Mouse (Mus musculus): ENCODE measurements around the gene Jmjd7. TPM values are rescaled to one million over a fixed set of nuclear protein-coding genes. Genes with fewer than 3 reads are reported as not detected.

Jmjd7 gene
- 23.5 and 25.9 TPM in 2 replicates for polyA plus RNA-seq (2015; fragmentation: Nextera tagmentation; extraction: Ambion mirVana)

DNA sequence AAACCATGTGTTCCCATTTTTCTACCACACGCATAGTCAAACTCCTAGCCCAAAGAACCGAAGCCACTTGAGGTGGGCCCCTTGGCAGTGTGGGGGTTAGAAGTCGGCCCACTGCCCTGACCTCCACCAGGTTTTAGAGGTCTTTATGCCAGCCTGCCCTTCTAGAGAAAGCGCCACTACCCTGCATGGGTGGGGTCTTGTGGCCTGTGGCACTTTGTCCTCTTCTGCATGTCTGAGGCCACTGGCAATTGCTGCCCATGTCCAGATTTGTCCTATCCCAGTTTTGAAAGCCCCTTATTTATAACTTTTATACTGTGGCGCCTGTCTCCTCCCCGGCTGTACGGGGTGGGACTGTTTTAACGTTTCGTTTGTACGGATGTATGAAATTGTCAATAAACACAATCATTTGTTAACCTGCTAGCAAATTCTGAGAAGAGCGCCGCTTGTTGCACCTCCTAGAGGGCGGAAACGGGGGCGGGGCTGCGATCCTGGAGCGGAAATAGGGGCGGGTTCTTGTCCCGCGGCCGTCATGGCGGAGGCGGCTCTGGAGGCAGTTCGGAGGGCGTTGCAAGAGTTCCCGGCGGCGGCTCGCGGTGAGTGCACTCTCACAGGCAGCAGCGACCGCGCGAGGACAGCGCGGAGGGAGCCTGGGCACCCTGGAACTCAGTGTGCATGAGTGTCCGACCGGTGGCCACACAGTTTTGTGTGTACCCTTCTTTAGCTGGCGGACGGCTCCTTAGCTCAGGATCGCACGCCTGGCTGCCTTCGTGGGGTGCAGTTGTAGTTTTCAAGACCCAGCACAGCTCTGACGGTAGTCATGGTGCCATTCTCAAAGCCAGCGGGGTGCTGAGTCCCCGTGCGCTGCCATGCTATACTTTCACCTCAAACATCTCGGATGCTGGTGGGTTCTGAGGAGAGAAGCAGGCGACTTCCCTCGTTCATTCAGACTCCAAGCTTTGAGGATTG, at the start of gene Jmjd7, which contains the start of gene Gm28042:
Gene Jmjd7, plus strand, starts transcription at position 500 of the 966 bp plus-strand sequence.
Gene Gm28042, plus strand, starts transcription at position 510 of the 966 bp plus-strand sequence.
- peak within 1 kb of the TSS; percentile 86 for H3K9ac ChIP-seq

DNA sequence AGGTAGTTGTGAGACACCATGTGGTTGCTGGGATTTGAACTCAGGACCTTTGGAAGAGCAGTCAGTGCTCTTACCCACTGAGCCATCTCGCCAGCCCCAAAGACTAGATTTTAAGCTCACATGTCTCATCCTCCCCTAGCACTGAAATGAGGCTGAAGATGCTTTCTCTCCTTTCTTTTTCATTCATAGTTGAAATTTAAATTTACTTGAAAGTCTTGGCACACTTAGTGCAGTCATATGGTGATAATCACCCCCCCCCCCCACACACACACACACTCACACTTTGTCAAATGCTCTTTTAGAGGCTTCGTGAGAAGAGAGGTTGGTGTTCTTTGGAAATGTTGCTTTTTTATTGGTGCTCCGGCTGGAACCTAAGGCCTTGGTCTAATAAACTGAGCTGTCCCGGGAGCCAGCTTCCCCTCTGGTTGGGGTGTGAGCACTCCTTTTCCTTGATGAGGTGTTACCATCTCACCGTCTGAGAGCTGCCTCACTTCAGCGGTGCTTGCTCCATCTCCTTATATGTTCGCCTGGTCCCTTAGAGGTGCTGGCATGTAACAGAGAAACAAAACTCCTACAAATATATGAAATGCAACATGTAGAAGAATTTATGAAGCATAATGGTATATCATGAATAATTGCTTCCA, 46.8 kb upstream of the Jmjd7 start:
- no peak overlapping the region for H3K9ac ChIP-seq

More for the DNA sequence above, at the start of gene Jmjd7, which contains the start of gene Gm28042:
- H3K4me3 ChIP-seq, result peak within 1 kb of the TSS; percentile 77
- peak; percentile 89 for ATAC-seq (ENCODE audit: low FRiP score)
- H3K27ac ChIP-seq, result peak within 1 kb of the TSS; percentile 92
- peaks cover 65% of the 10 kb centered on the region for H3K36me3 ChIP-seq
- H3K9me3 ChIP-seq, result no peaks in the 10 kb centered on the region
- peak within 1 kb of the TSS; percentile 85 for H3K4me2 ChIP-seq
- no peaks in the 10 kb centered on the region for H3K27me3 ChIP-seq
- peaks cover 18% of the 10 kb centered on the region for H3K4me1 ChIP-seq (replicated peaks)
- 6% methylated on average over 50 of the region's 50 CpGs for WGBS

DNA sequence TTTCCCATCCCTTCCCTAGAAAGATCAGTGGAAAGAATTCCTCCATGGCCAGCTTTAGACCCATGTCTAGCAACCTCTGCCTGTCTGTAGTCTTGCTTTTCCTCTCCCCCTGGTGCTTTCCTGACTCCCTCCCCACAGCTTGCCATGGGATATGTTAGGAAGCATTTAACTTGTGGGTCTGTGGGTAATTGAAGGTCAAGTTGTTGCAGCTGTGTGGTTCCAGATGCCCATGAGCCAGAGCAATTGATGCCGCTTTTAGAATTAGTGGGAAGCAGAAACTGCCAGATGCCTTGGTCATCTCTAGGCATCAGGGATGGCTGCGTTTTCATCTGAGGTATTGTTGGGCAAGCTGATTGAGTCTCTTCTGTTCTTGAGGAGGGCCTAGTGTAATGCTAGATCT, 45.7 kb upstream of the Jmjd7 start:
- Histone ChIP-seq H3K36me3 (peaks cover 14% of the 10 kb centered on the region), H3K27me3 (no peaks in the 10 kb centered on the region), H3K4me2 (no peak overlapping the region), H3K27ac (no peak overlapping the region), H3K4me3 (no peak overlapping the region), H3K9ac (no peak overlapping the region), H3K4me1 (replicated peaks) (peaks cover 21% of the 10 kb centered on the region), H3K9me3 (no peaks in the 10 kb centered on the region)
- WGBS, result 78% methylated on average over 2 of the region's 2 CpGs
- no peak for ATAC-seq (ENCODE audit: low FRiP score)

More for the DNA sequence above, 46.8 kb upstream of the Jmjd7 start:
- WGBS, result 88% methylated on average over 7 of the region's 7 CpGs
- no peaks in the 10 kb centered on the region for H3K27me3 ChIP-seq
- peaks cover 13% of the 10 kb centered on the region for H3K36me3 ChIP-seq
- no peaks in the 10 kb centered on the region for H3K9me3 ChIP-seq
- H3K4me2 ChIP-seq, result no peak overlapping the region
- no peak for ATAC-seq (ENCODE audit: low FRiP score)
- H3K4me1 ChIP-seq (replicated peaks), result peaks cover 23% of the 10 kb centered on the region
- H3K27ac ChIP-seq, result no peak overlapping the region
- H3K4me3 ChIP-seq, result no peak overlapping the region

DNA sequence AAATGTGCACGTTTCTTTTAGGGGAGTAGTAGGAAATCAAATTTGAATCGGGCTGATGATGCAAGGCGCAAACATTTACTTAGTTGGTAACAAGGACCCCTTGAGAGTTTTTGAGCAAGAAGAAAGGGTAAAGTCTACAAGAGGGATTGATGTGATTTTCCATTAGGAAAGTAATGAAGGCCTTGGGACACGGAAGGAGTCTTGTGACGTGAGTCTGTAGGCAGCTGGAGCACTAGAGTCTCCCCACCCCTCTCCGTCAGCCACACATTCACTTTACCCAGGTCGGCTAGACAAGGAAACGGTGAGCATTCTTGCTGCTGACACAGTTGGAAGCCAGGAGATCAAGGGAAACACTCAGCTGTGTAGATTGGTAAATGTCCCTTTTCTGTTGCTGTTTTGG, 41.4 kb upstream of the Jmjd7 start:
- Histone ChIP-seq H3K4me3 (no peak overlapping the region), H3K4me1 (replicated peaks) (peaks cover 8% of the 10 kb centered on the region; the same call in 1 of the 2 replicates), H3K27ac (no peak overlapping the region), H3K36me3 (peaks cover 18% of the 10 kb centered on the region), H3K9ac (no peak overlapping the region), H3K4me2 (no peak overlapping the region), H3K27me3 (no peaks in the 10 kb centered on the region), H3K9me3 (no peaks in the 10 kb centered on the region)
- ATAC-seq (ENCODE audit: low FRiP score), result no peak
- WGBS, result 71% methylated on average over 8 of the region's 8 CpGs

DNA sequence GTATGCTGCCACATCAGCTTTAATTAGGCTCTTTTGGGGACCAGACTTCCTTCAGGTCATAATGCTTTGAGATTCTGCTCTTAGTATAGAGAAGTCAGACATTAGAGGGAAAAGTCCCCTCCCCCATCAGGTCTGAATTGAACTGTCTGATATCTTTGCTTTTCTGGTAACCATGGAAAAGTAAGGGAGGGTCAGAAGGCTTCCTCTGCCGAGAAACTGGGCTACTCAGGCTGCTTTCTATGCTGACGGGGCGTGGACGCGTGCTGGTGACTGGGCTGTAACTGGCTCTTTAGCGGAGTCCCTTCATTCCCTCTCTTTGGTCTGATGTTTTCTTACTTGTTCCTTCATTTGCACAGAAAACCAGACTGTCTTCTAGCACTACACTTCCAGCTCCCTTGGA, 40.9 kb upstream of the Jmjd7 start:
- no peak overlapping the region for H3K9ac ChIP-seq
- ATAC-seq (ENCODE audit: low FRiP score), result no peak
- WGBS, result 68% methylated on average over 6 of the region's 6 CpGs
- H3K4me2 ChIP-seq, result no peak overlapping the region
- no peak overlapping the region for H3K27ac ChIP-seq
- no peak overlapping the region for H3K4me3 ChIP-seq
- H3K36me3 ChIP-seq, result peaks cover 17% of the 10 kb centered on the region
- H3K27me3 ChIP-seq, result no peaks in the 10 kb centered on the region
- H3K4me1 ChIP-seq (replicated peaks), result peaks cover 8% of the 10 kb centered on the region; the same call in 1 of the 2 replicates
- no peaks in the 10 kb centered on the region for H3K9me3 ChIP-seq

DNA sequence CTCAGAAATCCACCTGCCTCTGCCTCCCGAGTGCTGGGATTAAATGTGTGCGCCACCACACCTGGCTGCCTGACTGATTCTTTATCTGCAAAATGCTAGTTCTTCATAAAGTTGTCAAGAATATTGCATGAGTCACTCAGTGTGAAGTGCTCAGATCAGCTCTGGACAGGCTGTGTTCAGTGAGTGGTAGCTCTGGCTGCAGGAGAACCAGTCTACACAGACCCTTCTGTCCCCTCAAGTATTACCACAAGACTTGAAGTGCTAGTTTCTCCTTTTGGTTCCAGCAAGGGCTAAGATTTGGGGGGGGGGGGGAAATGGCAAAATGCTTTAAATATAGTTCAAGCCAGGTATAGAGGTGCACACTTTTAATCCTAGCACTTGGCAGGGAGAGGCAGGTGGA, 39.8 kb upstream of the Jmjd7 start:
- H3K9ac ChIP-seq, result no peak overlapping the region
- no peak for ATAC-seq (ENCODE audit: low FRiP score)
- no peak overlapping the region for H3K27ac ChIP-seq
- 97% methylated on average over 2 of the region's 2 CpGs for WGBS
- H3K36me3 ChIP-seq, result peaks cover 6% of the 10 kb centered on the region
- no peaks in the 10 kb centered on the region for H3K27me3 ChIP-seq
- H3K4me3 ChIP-seq, result no peak overlapping the region
- H3K9me3 ChIP-seq, result no peaks in the 10 kb centered on the region
- no peak overlapping the region for H3K4me2 ChIP-seq
- peaks cover 8% of the 10 kb centered on the region; the same call in 1 of the 2 replicates for H3K4me1 ChIP-seq (replicated peaks)

DNA sequence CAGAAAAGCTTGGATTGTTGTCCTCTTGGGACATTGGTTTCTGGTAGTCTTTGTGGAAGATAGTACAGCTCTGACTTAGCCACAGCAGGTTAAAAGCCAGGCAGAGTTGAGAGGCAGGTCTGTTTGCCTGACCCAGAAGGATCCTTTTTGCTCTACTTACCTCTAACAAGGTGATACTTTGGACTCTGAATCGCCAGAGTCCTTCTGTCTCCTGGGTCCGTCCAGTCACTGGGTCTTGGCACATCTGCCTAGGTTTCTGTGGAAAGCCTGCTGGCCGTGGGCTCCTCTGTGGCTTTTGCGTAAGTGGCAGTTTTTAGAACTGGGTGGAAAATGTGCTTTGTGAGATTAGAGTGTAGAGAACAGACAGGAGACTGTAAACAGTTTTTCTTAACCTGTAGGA, 38.3 kb upstream of the Jmjd7 start:
- 90% methylated on average over 4 of the region's 4 CpGs for WGBS

DNA sequence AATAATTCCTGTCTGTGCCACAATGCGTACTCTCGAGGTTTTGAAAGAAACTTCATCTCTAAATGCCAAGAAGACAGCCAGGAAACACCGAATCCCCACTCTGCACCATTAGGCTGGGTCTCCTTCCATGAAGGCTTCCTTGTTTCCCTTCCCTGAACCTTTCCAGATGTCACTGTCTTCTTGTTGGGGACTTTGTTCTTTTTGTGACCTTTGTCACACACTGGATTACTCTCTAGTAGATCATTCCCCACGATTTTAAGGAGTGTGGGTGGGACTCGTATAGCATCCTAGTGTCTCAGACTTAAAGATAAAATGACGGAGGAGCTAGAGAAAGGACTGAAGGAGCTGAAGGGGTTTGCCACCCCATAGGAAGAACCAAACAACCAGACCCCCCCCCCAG, 36.4 kb upstream of the Jmjd7 start:
- H3K9me3 ChIP-seq, result no peaks in the 10 kb centered on the region
- 84% methylated on average over 6 of the region's 6 CpGs for WGBS

More for the DNA sequence above, 38.3 kb upstream of the Jmjd7 start:
- Histone ChIP-seq H3K9me3 (no peaks in the 10 kb centered on the region), H3K4me2 (no peak overlapping the region), H3K4me1 (replicated peaks) (peaks cover 8% of the 10 kb centered on the region; the same call in 1 of the 2 replicates), H3K4me3 (no peak overlapping the region), H3K27ac (no peak overlapping the region), H3K27me3 (no peaks in the 10 kb centered on the region), H3K36me3 (peaks cover 5% of the 10 kb centered on the region), H3K9ac (0 out of 2 replicates have a peak overlapping the region, but pooled peaks have one; percentile 39)
- no peak for ATAC-seq (ENCODE audit: low FRiP score)

DNA sequence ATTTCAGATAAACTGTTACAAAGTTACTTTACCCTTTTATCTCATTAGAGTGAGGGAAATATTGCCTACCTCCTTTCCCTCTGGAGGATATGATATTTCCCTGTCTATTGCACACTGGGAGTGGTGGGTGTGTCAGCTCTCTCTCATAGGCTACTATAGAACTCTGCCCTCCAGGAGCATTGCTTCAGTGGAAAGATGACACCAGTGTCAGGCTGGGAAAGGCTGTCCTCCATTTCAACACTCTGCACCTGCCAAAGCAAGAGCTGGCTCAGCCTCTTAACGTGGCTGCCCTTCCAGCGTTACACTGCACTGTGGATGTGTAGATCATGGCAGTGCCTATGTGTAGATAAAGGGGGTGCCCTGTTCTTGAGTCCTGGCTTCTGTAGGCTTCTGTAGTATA, 34.9 kb upstream of the Jmjd7 start:
- Histone ChIP-seq H3K27me3 (no peaks in the 10 kb centered on the region), H3K4me2 (no peak overlapping the region), H3K36me3 (0 out of 2 replicates have a peak, but pooled peaks cover 2% of the 10 kb centered on the region), H3K27ac (no peak overlapping the region), H3K4me1 (replicated peaks) (peaks cover 8% of the 10 kb centered on the region; the same call in 1 of the 2 replicates), H3K9ac (no peak overlapping the region), H3K4me3 (no peak overlapping the region), H3K9me3 (no peaks in the 10 kb centered on the region)
- ATAC-seq (ENCODE audit: low FRiP score), result no peak
- 95% methylated on average over 2 of the region's 2 CpGs for WGBS

More for the DNA sequence above, 36.4 kb upstream of the Jmjd7 start:
- Histone ChIP-seq H3K27ac (no peak overlapping the region), H3K4me2 (no peak overlapping the region), H3K27me3 (no peaks in the 10 kb centered on the region), H3K4me3 (no peak overlapping the region), H3K9ac (no peak overlapping the region), H3K4me1 (replicated peaks) (peaks cover 11% of the 10 kb centered on the region; the same call in 1 of the 2 replicates), H3K36me3 (peaks cover 5% of the 10 kb centered on the region)
- ATAC-seq (ENCODE audit: low FRiP score), result no peak

DNA sequence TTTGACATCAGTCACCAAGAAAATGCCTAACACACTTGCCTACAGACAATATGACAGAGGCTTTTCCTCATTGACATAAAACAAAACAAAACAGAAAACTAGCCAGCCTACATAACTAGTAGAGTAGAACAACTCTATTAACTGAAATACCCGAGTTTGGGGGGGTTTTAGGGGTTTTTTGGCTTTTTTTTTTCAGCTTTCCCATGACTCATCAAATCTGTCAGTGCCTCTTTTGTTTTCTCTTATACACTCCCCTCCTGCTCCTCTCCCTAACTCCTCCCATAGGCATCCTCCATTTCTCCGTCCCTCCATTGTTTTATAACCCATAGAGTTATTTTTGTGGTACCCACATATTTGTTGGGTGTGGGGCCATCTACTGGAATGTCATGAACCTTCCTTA, 33.8 kb upstream of the Jmjd7 start:
- Histone ChIP-seq H3K4me1 (replicated peaks) (peaks cover 8% of the 10 kb centered on the region; the same call in 1 of the 2 replicates), H3K27me3 (no peaks in the 10 kb centered on the region), H3K9ac (no peak overlapping the region), H3K27ac (no peak overlapping the region), H3K4me2 (no peak overlapping the region), H3K9me3 (no peaks in the 10 kb centered on the region), H3K36me3 (peaks cover 10% of the 10 kb centered on the region; the same call in 1 of the 2 replicates), H3K4me3 (no peak overlapping the region)
- 57% methylated on average over 2 of the region's 2 CpGs for WGBS
- ATAC-seq (ENCODE audit: low FRiP score), result no peak

DNA sequence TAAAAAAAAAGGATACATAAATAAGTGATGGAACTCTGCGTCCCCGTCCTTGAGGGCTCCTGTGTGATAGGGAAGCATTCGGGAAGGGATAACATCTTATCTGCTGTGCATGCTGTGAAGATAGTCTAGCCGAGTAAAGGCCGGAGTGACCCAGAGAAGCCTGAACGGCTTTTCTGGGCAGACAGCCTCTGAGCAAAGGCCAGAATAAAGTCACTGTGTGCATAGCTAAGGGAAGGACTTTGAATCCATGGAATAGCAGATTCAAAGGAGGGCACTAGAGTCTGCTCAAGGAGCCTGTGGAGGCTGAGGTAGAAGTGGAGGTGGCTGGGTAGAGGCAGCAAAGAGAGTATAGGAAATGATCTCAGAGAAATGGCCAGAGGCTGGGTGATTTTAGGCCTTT, 32.4 kb upstream of the Jmjd7 start:
- Histone ChIP-seq H3K4me1 (replicated peaks) (0 out of 2 replicates have a peak, but pooled peaks cover 3% of the 10 kb centered on the region), H3K36me3 (peaks cover 22% of the 10 kb centered on the region; the same call in 1 of the 2 replicates), H3K27me3 (no peaks in the 10 kb centered on the region), H3K9me3 (no peaks in the 10 kb centered on the region), H3K9ac (no peak overlapping the region), H3K4me2 (no peak overlapping the region), H3K27ac (peak overlapping the region; percentile 71; the same call in 1 of the 2 replicates), H3K4me3 (no peak overlapping the region)
- 92% methylated on average over 6 of the region's 6 CpGs for WGBS
- no peak for ATAC-seq (ENCODE audit: low FRiP score)

Data from hindbrain, embryonic 13.5 days (tissue).